Mouse (Mus musculus): ENCODE results near the gene Gabrr1. TPM values are rescaled to one million over a fixed set of nuclear protein-coding genes. Genes with fewer than 3 reads are reported as not detected.
"Not testable (repeated sequence)": the region's sequence is repeated elsewhere in the genome, so short reads cannot be mapped to it uniquely, and the experiment has no call there.

Gabrr1 gene
- under 1 TPM in 1 of 2 experiments, not detected in 1; 0.14 TPM for total RNA-seq (2021)
- long read RNA-seq, experiment 1: 0 reads
- long read RNA-seq, experiment 2: 0 reads

DNA sequence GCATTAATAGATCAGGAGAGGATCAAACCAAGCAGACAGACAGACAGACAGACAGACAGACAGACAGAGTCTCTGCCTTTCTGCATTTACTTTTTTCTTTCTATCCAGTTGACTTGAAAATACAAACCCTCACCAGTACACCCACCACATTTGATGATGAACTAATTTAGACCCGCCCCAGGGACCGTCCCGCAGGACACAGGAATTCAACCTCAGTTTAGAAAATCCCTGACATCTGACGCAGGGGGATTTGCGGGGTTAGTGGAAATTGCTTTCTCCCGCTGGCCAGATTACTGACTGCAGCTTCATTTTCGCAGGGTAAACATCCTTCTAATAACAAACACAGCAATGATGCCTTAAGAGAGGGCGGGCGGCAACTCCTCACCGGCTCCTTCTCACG is at the start of gene Gabrr1:
Gene Gabrr1 (plus strand): TSS at position 301 of the 400 bp plus-strand sequence.
- no peak for DNase-seq

- DNase-seq: no peak
Observed at GRCm38 (mm10) chr4:33099118-33099694, 33.1 kb upstream of the Gabrr1 start.

DNA sequence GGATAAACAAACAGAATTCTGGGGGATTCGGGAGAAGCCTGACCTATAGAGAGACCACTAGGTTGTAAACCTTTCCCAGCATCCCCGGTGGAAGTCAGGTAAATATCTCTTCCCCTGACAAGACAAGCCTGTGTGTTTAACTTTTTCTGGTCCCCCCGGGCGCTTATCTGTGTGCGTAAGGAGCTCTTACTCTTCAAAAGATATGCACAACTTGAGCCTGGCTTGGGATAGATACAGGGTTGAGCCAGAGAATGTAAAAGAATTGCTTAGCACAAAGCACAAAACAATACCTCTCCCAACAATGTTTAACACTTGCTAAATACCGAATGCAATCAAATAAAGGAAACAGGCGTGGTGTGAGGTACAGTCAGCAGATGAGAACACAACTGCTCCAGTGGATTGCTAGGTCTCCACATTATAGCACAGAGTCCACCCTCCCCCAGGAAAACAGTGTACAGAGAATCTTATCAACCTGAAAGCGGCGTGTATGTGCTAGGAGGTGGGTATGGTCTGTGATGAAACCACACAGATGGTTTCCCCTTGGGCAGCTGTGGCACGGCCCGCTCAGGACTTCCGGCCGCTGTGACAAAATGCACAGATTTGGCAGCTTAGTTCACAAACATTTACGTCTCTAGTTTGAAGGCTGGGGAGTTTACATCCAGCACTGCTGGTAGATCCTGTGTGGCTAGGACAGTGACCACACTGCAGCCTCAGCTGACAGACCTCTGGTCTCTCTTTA is 22.4 kb upstream of the Gabrr1 start:
- no peak for DNase-seq

DNA sequence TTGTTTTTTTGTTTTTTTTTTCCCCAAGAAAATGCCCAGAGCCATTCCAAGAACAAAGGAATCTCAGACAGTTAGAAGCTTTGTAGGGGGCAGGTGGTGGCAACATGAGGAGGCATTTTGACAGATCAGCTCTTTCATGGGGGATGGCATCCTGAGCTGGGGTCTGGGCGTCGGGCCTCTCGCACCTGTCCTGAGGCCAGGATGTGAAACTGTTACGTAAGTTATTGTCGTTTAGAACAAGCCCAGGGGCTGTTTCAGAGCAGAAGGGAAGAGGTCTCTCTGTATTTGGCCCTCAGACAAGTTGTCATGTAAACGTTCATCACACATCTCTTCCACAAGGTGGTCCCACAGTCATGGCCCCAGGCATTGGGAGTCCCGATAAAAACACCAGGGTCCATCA is 21.5 kb upstream of the Gabrr1 start:
- no peak for DNase-seq

DNA sequence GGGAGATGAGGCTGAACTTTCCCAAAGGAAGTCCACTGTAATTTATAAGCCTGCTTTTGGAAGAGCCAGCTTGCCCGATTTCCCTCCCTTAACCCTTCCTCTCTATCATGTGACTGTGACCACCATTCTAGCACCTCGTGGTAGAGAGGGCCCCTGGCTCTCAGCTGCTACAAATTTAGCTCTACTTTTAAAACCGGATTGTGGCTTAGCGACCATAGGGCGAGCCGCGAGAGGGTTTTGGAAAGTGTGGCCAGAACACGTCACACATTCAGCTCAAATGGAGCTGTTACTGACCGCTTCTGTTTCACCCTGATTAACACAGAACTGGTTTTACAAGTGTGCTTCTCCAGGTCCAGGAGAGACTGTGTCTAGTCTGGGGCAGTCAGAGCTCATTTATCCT is 21.0 kb upstream of the Gabrr1 start:
- no peak for DNase-seq

DNA sequence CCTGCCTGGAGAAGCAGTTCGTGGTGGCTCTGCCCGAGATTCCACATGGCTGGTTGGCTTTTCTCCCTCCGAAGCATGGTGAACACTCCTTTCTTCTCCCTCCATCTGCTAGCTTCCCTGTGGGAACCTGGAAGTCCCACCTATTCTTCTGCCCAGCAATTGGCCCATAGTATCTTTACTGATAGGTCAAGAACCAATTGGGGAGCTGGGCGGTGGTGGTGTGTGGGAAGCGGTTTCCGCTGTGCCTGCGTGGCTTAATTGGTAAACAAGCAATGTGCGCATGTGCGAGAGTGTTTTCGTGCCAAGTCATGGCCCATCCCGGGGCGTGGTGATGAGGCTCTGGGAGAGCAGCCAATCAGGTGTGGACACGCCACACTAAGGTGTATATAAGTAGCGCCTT is 19.5 kb upstream of the Gabrr1 start:
- DNase-seq: not testable (repeated sequence)

DNA sequence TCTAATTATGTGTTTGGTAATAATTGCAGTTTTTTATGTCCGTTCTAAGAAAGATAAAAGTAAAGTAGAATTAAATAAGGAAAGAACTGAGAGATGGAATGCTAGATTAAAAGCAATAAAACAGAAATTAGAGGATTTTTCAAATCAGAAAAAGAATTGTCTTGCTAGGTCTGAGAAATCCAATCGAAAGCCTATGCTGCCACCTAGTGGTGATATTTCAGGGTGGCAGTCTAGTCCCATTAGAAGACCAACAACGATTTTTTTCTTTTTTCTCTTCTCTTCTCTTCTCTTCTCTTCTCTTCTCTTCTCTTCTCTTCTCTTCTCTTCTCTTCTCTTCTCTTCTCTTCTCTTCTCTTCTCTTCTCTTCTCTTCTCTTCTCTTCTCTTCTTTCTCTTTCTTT is 13.2 kb upstream of the Gabrr1 start:
- DNase-seq: peak; percentile 83

DNA sequence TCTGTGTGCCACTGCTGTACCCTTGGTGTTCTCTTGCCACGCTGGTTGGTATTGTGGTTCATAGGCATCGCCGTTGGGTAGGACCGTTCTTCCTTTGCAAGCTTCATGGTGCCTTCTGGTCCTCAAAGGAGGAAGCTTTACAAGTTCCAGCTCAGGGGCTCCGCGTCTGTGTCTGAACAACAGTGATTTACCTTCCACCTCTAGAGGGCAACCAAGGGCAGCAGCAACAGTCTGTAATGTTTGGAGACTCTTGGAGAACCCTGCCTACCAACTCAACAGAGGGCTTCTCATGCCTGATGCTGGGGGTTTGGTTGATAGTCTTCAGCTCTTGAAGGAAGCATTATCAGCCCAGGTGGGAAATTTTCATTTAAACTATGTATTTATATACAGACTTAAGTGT is 7.8 kb upstream of the Gabrr1 start:
- DNase-seq: peak; percentile 33

DNA sequence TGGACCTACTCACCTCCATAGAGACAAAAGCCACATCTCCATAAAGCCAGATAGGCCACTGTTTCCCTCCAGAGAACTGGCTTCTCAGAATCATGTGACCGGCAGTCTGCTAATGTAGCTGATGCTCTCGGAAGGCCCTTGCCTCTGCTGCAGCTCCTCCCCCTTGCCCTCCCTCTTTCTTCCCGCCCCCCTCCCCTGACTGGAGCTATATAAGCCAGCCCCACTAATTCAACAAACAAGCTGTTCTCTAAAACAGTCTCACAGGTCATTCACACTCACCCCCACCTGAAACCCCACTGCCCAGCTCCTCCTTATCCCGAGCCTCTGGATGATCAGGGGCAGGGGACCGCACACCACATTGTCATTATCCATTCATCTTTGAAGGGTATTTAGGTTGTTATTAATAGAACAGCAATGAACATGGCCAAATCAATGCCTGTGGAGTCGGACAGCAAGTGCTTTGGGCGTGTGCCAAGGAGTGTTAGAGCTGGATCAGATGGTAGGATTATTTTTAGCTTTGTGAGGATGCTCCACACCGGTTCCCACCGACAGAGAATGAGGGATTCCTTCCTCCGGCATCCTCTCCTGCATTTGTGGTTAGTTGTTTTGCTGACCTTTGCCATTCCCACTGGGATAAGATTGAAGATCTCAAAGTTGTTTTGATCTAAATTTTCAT is 6.8 kb upstream of the Gabrr1 start:
- DNase-seq: peak; percentile 19

GRCm38 (mm10) chr4:33146679-33147291 is 14.5 kb downstream of the Gabrr1 start:
- no peak for DNase-seq

GRCm38 (mm10) chr4:33147825-33148224 is 15.5 kb downstream of the Gabrr1 start:
- peak; percentile 61 for DNase-seq

- no peak for DNase-seq
Observed at GRCm38 (mm10) chr4:33149150-33149549, 16.8 kb downstream of the Gabrr1 start.

DNA sequence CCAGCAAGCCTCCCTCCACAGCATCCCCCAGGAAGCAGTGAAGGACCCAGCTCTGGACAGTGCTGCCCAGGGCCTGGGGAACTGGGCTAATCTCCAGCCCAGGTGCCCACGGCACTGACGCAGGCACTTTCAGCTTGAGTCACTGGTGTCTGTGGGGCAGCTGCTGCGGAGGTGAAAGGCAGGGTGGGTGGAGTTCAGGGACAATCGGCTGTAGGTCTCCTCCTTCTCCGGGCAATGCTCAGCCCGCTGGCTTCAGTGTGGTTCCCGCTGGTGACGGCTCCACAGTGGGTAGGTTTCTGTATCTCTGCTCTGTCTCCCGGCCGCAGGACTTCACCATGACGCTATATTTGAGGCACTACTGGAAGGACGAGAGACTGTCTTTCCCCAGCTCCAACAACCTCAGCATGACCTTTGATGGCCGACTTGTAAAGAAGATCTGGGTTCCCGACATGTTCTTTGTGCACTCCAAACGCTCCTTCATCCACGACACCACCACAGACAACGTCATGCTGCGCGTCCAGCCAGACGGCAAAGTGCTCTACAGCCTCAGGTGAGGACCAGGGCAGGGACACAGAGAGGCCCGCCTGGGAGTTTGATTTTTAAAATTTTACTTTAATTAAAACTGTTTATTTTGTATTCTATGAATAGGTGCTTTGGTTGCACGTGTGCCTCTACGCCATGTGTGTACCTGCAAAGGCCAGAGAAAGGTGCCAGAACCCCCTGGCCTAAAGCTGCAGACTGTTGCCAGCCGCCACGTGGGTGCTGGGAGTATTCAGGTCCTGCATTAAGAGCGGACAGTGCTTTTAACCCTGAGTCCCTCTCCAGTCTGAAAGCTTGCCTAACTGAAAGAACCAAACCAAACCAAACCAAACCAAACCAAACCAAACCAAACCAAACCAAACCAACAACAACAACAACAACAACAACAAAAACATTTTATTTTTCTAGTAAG is 20.0 kb downstream of the Gabrr1 start:
- DNase-seq: no peak

DNA sequence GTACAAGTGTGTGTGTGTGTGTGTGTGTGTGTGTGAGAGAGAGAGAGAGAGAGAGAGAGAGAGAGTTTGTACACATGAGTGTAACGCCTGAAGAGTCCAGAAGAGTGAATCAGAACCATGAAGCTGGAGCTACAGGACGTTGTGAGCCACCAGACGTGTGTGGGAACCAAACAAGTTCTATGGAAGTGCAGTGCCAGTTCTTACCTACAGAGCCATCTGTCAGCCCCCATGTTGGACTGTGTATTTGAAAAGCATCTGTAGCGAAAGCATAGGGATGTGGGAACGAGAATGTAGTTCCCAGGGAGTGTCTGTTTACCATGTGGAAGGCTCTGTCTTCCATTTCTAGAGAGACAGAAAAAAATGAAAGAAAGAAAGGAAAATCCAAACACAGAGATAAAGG is 51.2 kb downstream of the Gabrr1 start:
- no peak for DNase-seq

DNA sequence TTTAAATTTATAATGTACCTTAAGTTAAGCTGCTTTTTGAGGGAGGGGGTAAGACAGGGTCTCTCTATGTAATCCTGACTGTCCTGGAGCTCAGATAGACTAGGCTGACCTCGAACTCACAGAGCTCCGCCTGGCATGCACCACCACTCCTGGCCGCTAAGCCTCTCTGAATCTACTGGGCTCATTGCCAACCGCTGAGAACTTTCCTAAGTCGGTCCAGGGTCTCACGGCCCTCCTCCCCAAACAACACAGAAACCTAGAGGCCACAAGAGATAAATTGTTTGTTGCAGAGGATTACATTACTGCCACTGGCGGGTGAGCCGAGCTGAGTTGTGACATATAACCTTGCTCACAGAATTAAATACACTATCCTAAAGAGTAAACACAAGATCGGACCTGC is 55.8 kb downstream of the Gabrr1 start:
- peak; percentile 42 for DNase-seq

DNA sequence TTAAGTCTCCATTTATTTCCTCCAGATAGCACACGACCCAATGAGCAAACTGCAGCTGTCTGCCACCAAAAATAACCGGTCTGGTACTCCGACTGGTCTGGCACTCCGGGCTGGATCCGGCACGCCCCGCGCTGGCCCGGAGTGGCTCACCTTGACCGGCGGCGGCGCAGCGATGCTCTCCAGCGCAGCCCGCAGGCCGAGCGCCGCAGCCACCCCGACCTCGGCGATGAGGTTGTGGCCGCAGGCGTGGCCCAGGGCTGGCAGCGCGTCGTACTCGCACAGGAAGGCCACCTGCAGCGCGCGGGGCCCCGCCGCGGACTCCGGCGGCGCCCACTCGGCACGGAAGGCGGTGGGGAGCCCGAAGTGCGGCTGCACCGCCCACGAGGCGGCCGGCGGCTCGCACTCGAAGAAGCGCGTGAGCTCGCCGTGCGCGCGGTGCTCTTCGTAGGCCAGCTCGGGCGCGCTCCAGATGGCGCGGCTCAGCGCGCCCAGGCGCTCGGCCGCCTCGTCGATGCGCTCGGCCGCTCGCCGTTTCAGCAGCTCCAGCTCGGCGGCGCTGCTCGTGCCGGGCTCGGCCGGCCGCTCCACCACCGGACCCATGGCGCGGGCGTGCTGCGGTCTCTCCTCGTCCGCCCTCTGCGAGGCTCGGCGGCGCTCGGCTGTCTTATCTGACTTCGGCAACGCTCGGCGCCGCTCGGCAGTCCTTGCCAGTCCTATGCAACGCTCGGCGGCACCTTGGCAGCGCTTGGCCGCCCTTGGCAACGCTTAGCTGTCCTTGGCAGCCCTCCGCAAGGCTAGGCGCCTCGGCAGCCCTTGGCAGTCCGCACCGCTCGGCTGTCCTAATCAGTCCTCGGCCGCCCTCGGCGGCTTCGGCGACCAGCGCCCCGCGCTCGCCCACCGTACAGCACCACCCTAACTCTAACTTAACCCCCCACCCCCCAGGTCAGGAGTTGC is 56.7 kb downstream of the Gabrr1 start:
- DNase-seq: peak; percentile 92

DNA sequence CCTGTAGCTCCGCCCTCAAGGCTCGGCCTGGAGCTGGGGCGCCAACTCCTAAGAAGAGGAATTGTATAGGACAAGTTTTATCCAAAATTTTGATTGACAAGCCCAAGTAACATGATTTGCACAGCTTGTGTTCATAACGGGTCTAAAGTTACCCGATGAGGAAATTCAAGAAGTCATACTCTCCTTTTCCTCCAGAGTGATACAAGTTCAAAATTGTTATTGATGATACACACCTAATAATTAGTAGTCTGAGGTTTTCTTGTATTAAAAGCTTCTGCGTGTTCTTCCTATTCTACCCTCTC is 57.4 kb downstream of the Gabrr1 start, which contains the start of gene Pm20d2:
Gene Pm20d2 (minus strand): TSS at position 3 of the 302 bp plus-strand sequence.
- DNase-seq: no peak

- DNase-seq: no peak
Observed at GRCm38 (mm10) chr4:33198117-33198516, 65.8 kb downstream of the Gabrr1 start.

- peak; percentile 60 for DNase-seq
Observed at GRCm38 (mm10) chr4:33204682-33205081, 72.4 kb downstream of the Gabrr1 start.

DNA sequence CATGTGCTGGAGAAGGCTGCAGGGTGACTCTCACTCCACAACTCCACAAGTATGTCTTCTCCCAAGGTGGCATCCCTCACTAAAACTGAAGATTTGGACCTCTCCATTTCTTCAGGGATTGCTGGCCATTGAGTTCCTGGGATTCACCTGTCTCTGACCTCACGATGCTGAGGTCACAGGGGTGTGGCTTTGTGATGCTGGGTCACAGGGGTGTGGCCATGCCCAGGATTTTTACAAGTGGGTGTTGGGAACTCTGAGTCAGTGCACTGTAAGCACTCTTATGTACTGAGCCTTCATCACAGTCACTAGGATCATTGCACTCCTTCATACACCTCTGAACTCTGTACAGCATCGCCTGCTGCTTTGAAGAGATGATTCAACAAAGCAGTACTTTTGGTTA is 75.2 kb downstream of the Gabrr1 start:
- DNase-seq: no peak

Measured in gastrocnemius, postnatal 10 days (tissue).